Mouse (Mus musculus): ENCODE measurements around the gene Llgl1. TPM values are rescaled to one million over a fixed set of nuclear protein-coding genes. Genes with fewer than 3 reads are reported as not detected.

Llgl1 gene
- total and polyA plus RNA-seq, 3 experiments, result 11.1 to 23.5 (median 11.1) TPM

- H3K36me3 ChIP-seq (ENCODE audit: control insufficient read depth, insufficient read depth, low read length), result peaks cover 5% of the 10 kb centered on the region; the same call in 1 of the 2 replicates
- peak; percentile 13 to 28 for DNase-seq
- H3K27ac ChIP-seq, result peak overlapping the region; percentile 89
- H3K9ac ChIP-seq (ENCODE audit: low read depth, low read length), result peak overlapping the region; percentile 36
- 88% methylated on average over 14 of the region's 14 CpGs for WGBS
- 0 out of 2 replicates have a peak, but pooled peaks cover 1% of the 10 kb centered on the region for H3K79me2 ChIP-seq (replicated peaks; ENCODE audit: control insufficient read depth, insufficient read depth, low read length)
- TF ChIP-seq POLR2A (IDR thresholded peaks at IDR 0.05; ENCODE audit: insufficient read depth, low read depth, low read length) (no peak), CTCF (IDR thresholded peaks at IDR 0.05) (no peak), EP300 (IDR thresholded peaks at IDR 0.05; ENCODE audit: insufficient read depth, low read depth, low read length) (no peak)
- peak overlapping the region; percentile 20; the same call in 1 of the 2 replicates for H3K4me3 ChIP-seq
- intact Hi-C loops (cut with DNase I), result no loop called here
- no peaks in the 10 kb centered on the region for H3K27me3 ChIP-seq (ENCODE audit: control insufficient read depth, insufficient read depth, low read length)
- peaks cover 11% of the 10 kb centered on the region for H3K4me1 ChIP-seq (ENCODE audit: control insufficient read depth, insufficient read depth, low read length)
Observed at GRCm38 (mm10) chr11:60706696-60707480, 7.4 kb downstream of the Llgl1 start.

GRCm38 (mm10) chr11:60707672-60708071, 8.1 kb downstream of the Llgl1 start:
- intact Hi-C loops (cut with DNase I), result no loop called here
- TF ChIP-seq CTCF (IDR thresholded peaks at IDR 0.05) (no peak), EP300 (IDR thresholded peaks at IDR 0.05; ENCODE audit: insufficient read depth, low read depth, low read length) (peak; percentile 83), POLR2A (IDR thresholded peaks at IDR 0.05; ENCODE audit: insufficient read depth, low read depth, low read length) (peak; percentile 63)
- WGBS, result 13% methylated on average over 3 of the region's 3 CpGs

GRCm38 (mm10) chr11:60708631-60709030, 9.1 kb downstream of the Llgl1 start:
- no peak overlapping the region for H3K27ac ChIP-seq
- TF ChIP-seq CTCF (IDR thresholded peaks at IDR 0.05) (no peak), EP300 (IDR thresholded peaks at IDR 0.05; ENCODE audit: insufficient read depth, low read depth, low read length) (no peak), POLR2A (IDR thresholded peaks at IDR 0.05; ENCODE audit: insufficient read depth, low read depth, low read length) (no peak)

More at GRCm38 (mm10) chr11:60707672-60708071, 8.1 kb downstream of the Llgl1 start:
- peak overlapping the region; percentile 36; the same call in 1 of the 2 replicates for H3K9ac ChIP-seq (ENCODE audit: low read depth, low read length)
- peaks cover 11% of the 10 kb centered on the region for H3K4me1 ChIP-seq (ENCODE audit: control insufficient read depth, insufficient read depth, low read length)
- peak overlapping the region; percentile 20; the same call in 1 of the 2 replicates for H3K4me3 ChIP-seq
- H3K36me3 ChIP-seq (ENCODE audit: control insufficient read depth, insufficient read depth, low read length), result peaks cover 5% of the 10 kb centered on the region; the same call in 1 of the 2 replicates
- H3K27me3 ChIP-seq (ENCODE audit: control insufficient read depth, insufficient read depth, low read length), result no peaks in the 10 kb centered on the region
- H3K27ac ChIP-seq, result peak overlapping the region; percentile 89
- peak; percentile 91 to 93 for DNase-seq
- 0 out of 2 replicates have a peak, but pooled peaks cover 1% of the 10 kb centered on the region for H3K79me2 ChIP-seq (replicated peaks; ENCODE audit: control insufficient read depth, insufficient read depth, low read length)

DNA sequence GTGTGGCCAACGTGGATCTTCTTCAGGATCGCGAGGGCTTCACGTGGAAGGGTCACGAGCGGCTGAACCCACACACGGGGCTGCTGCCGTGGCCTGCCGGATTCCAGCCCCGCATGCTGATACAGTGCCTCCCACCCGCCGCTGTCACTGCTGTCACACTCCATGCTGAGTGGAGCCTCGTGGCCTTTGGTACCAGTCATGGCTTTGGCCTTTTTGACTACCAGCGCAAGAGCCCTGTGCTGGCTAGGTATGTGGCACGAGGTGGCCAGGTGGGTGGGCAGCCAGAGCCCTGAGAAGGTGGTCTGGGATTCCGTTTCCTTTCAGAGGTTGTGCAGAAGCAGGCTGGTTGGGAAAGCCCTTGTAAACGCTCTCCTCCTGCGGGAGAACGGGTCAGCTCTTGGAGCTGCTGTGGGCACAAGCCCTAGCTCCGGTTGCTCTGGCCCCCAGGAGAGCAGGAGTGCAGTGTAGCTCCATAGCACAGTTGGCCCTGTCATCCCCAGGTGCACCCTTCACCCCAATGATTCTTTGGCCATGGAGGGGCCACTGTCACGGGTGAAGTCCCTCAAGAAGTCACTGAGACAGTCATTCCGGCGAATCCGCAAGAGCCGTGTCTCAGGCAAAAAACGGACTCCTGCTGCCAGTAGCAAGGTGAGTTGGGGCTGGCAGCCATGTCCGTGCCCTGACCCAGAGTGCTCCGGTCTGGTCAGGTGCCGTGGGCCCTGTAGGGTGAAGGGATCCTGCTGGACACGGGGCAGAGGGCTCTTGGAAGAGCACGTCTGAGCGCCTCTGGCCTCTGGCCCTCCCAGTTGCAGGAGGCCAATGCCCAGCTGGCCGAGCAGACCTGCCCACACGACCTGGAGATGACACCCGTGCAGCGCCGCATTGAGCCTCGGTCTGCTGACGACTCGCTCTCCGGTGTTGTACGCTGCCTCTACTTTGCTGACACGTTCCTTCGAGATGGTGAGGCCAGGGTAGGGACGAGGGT, 10.2 kb downstream of the Llgl1 start:
- peak; percentile 3 to 19 for DNase-seq
- Histone ChIP-seq H3K4me3 (no peak overlapping the region), H3K36me3 (ENCODE audit: control insufficient read depth, insufficient read depth, low read length) (peaks cover 5% of the 10 kb centered on the region; the same call in 1 of the 2 replicates), H3K79me2 (replicated peaks; ENCODE audit: control insufficient read depth, insufficient read depth, low read length) (no peaks in the 10 kb centered on the region), H3K27me3 (ENCODE audit: control insufficient read depth, insufficient read depth, low read length) (no peaks in the 10 kb centered on the region), H3K9ac (ENCODE audit: low read depth, low read length) (no peak overlapping the region), H3K4me1 (ENCODE audit: control insufficient read depth, insufficient read depth, low read length) (peaks cover 11% of the 10 kb centered on the region), H3K27ac (no peak overlapping the region)
- 94% methylated on average over 45 of the region's 45 CpGs for WGBS
- TF ChIP-seq EP300 (IDR thresholded peaks at IDR 0.05; ENCODE audit: insufficient read depth, low read depth, low read length), result no peak
- TF ChIP-seq CTCF (IDR thresholded peaks at IDR 0.05), result no peak
- no peak for TF ChIP-seq POLR2A (IDR thresholded peaks at IDR 0.05; ENCODE audit: insufficient read depth, low read depth, low read length)
- intact Hi-C loops (cut with DNase I), result no loop called here

More at GRCm38 (mm10) chr11:60708631-60709030, 9.1 kb downstream of the Llgl1 start:
- DNase-seq, result peak in 1 of 2 experiments; percentile 18
- peaks cover 5% of the 10 kb centered on the region; the same call in 1 of the 2 replicates for H3K36me3 ChIP-seq (ENCODE audit: control insufficient read depth, insufficient read depth, low read length)
- H3K9ac ChIP-seq (ENCODE audit: low read depth, low read length), result no peak overlapping the region
- no peak overlapping the region for H3K4me3 ChIP-seq
- 95% methylated on average over 10 of the region's 10 CpGs for WGBS
- H3K27me3 ChIP-seq (ENCODE audit: control insufficient read depth, insufficient read depth, low read length), result no peaks in the 10 kb centered on the region
- H3K4me1 ChIP-seq (ENCODE audit: control insufficient read depth, insufficient read depth, low read length), result peaks cover 11% of the 10 kb centered on the region
- H3K79me2 ChIP-seq (replicated peaks; ENCODE audit: control insufficient read depth, insufficient read depth, low read length), result 0 out of 2 replicates have a peak, but pooled peaks cover 1% of the 10 kb centered on the region
- intact Hi-C loops (cut with DNase I), result no loop called here

DNA sequence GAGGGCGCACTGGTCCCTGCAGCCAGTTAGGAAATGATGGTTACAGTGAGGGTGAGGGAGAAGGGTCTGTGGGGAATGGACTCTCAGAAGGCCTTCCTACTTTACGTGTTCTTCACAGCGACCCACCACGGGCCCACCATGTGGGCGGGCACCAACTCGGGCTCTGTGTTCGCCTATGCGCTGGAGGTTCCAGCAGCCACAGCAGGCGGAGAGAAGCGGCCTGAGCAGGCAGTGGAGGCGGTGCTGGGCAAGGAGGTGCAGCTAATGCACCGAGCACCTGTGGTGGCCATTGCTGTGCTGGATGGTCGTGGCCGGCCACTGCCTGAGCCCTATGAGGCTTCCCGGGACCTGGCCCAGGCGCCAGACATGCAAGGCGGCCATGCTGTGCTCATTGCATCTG, 11.7 kb downstream of the Llgl1 start:
- peaks cover 5% of the 10 kb centered on the region; the same call in 1 of the 2 replicates for H3K36me3 ChIP-seq (ENCODE audit: control insufficient read depth, insufficient read depth, low read length)
- intact Hi-C loops (cut with DNase I), result no loop called here
- no peak overlapping the region for H3K9ac ChIP-seq (ENCODE audit: low read depth, low read length)
- H3K27ac ChIP-seq, result no peak overlapping the region
- WGBS, result 92% methylated on average over 17 of the region's 17 CpGs
- peak in 1 of 2 experiments; percentile 14 for DNase-seq
- H3K4me3 ChIP-seq, result no peak overlapping the region
- no peak for TF ChIP-seq CTCF (IDR thresholded peaks at IDR 0.05)
- TF ChIP-seq EP300 (IDR thresholded peaks at IDR 0.05; ENCODE audit: insufficient read depth, low read depth, low read length), result no peak
- no peak for TF ChIP-seq POLR2A (IDR thresholded peaks at IDR 0.05; ENCODE audit: insufficient read depth, low read depth, low read length)
- no peaks in the 10 kb centered on the region for H3K79me2 ChIP-seq (replicated peaks; ENCODE audit: control insufficient read depth, insufficient read depth, low read length)
- H3K4me1 ChIP-seq (ENCODE audit: control insufficient read depth, insufficient read depth, low read length), result peaks cover 11% of the 10 kb centered on the region
- H3K27me3 ChIP-seq (ENCODE audit: control insufficient read depth, insufficient read depth, low read length), result no peaks in the 10 kb centered on the region
